10 mouse cellular contexts compared by ENCODE assay signal in the genomic region with DNA sequence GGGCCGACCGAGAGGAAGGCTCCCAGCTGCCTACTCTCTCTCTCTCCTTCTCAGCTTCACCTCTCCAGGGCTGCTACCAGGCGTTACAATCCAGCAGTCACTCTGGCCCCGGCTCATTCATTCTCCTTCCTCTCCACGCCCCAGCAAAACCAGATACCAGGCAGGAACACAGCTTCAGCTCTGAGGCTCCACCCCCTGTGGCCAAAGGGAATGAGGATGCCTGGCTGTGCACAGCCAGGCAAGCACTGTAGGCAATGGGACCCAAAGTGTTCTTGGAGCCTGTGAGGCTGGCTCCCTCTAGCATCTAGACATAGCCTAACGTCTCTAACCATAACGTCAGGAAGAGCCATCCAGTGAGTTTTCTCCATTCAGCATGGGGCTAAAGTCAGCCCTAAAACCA.
DNase-seq lines count a peak whose midpoint lies in the region; ATAC-seq and TF ChIP-seq lines count a peak whose summit lies in the region.
"Had no signal": no experiment of that assay in that cellular context is flagged by ENCODE, and none has a peak within 500 bp of the region (broad histone marks: within the 10 kb centered on the region; RNA-seq: fewer than 3 reads in every experiment).

No protein-coding gene starts in this region.

- H3K27me3 ChIP-seq in hindbrain, postnatal 0 days (ENCODE audit: insufficient read depth, low read length), result no peaks in the 10 kb centered on the region
- H3K27me3 ChIP-seq in hindbrain, embryonic 14.5 days (ENCODE audit: control insufficient read depth, insufficient read depth, low read length), result no peaks in the 10 kb centered on the region
- H3K27me3 ChIP-seq in neural tube, embryonic 15.5 days (replicated peaks), result no peaks in the 10 kb centered on the region; the same call in 1 of the 2 replicates
- H3K27me3 ChIP-seq: Patski had no signal

- no peak overlapping the region for H3K4me2 ChIP-seq in hindbrain, postnatal 0 days (ENCODE audit: low read depth, low read length)
- no peak overlapping the region for H3K4me2 ChIP-seq in hindbrain, embryonic 14.5 days (replicated peaks)
- H3K4me2 ChIP-seq in neural tube, embryonic 15.5 days, result no peak overlapping the region

- WGBS in hindbrain, postnatal 0 days, result 20% methylated on average over 7 of the region's 7 CpGs
- WGBS in hindbrain, embryonic 14.5 days, result 31% methylated on average over 7 of the region's 7 CpGs
- 31% methylated on average over 7 of the region's 7 CpGs for WGBS in neural tube, embryonic 15.5 days

- no peak overlapping the region for H3K4me3 ChIP-seq in hindbrain, postnatal 0 days (ENCODE audit: low read length)
- H3K4me3 ChIP-seq in hindbrain, embryonic 14.5 days (replicated peaks; ENCODE audit: low read length), result no peak overlapping the region
- H3K4me3 ChIP-seq in neural tube, embryonic 15.5 days (replicated peaks), result no peak overlapping the region
- H3K4me3 ChIP-seq: erythroblast, embryonic 14.5 days had no signal

- ATAC-seq in hindbrain, postnatal 0 days, result peak; percentile 55; the same call in 1 of the 2 replicates
- no peak for ATAC-seq in hindbrain, embryonic 14.5 days (ENCODE audit: low FRiP score)
- no peak for ATAC-seq in neural tube, embryonic 15.5 days (ENCODE audit: low FRiP score)
- ATAC-seq: Patski had no signal

- peak; percentile 25 for DNase-seq in hindbrain, postnatal 0 days (ENCODE audit: low spot score)
- no peak for DNase-seq in hindbrain, embryonic 14.5 days (ENCODE audit: low spot score)
- peak; percentile 73 for DNase-seq in brain, adult 2 months (ENCODE audit: low read depth, low spot score)
- DNase-seq in heart, postnatal 4 days, result peak; percentile 57
- DNase-seq in lung, postnatal 10 days, result peak; percentile 66
- DNase-seq in T-cell, adult 2 months (ENCODE audit: low spot score), result no peak
- DNase-seq in layer of hippocampus, adult 11-12 months (ENCODE audit: low spot score), result no peak

- no peak overlapping the region for H3K9ac ChIP-seq in hindbrain, postnatal 0 days (replicated peaks; ENCODE audit: low read length)
- H3K9ac ChIP-seq in hindbrain, embryonic 14.5 days, result no peak overlapping the region
- no peak overlapping the region for H3K9ac ChIP-seq in neural tube, embryonic 15.5 days (replicated peaks)

- H3K9me3 ChIP-seq in hindbrain, postnatal 0 days (ENCODE audit: low read length), result no peaks in the 10 kb centered on the region
- H3K9me3 ChIP-seq in hindbrain, embryonic 14.5 days (ENCODE audit: control insufficient read depth, low read length), result no peaks in the 10 kb centered on the region
- no peaks in the 10 kb centered on the region for H3K9me3 ChIP-seq in neural tube, embryonic 15.5 days (replicated peaks)

- H3K4me1 ChIP-seq in hindbrain, postnatal 0 days (ENCODE audit: insufficient read depth, low read length), result 0 out of 2 replicates have a peak, but pooled peaks cover 5% of the 10 kb centered on the region
- H3K4me1 ChIP-seq in hindbrain, embryonic 14.5 days (replicated peaks; ENCODE audit: control insufficient read depth, insufficient read depth, low read length), result no peaks in the 10 kb centered on the region
- no peaks in the 10 kb centered on the region for H3K4me1 ChIP-seq in neural tube, embryonic 15.5 days

- no peaks in the 10 kb centered on the region for H3K36me3 ChIP-seq in hindbrain, postnatal 0 days (ENCODE audit: insufficient read depth, low read length)
- no peaks in the 10 kb centered on the region for H3K36me3 ChIP-seq in hindbrain, embryonic 14.5 days (replicated peaks; ENCODE audit: control insufficient read depth, insufficient read depth)
- no peaks in the 10 kb centered on the region for H3K36me3 ChIP-seq in neural tube, embryonic 15.5 days

- TF ChIP-seq CTCF in hindbrain, postnatal 0 days (IDR thresholded peaks at IDR 0.05; ENCODE audit: low read depth), result peak; percentile 15; the same call in 1 of the 2 replicates

- H3K27ac ChIP-seq in hindbrain, postnatal 0 days, result no peak overlapping the region
- H3K27ac ChIP-seq in hindbrain, embryonic 14.5 days, result no peak overlapping the region
- H3K27ac ChIP-seq in neural tube, embryonic 15.5 days (replicated peaks), result no peak overlapping the region

Comparison
In these comparisons a context has a peak if more than half of its experiments do, and no peak if none do; other contexts are left out.
1. DNase-seq: peak in hindbrain, postnatal 0 days (single experiment), brain, adult 2 months (single experiment), heart, postnatal 4 days (single experiment) and lung, postnatal 10 days (single experiment); none in hindbrain, embryonic 14.5 days (single experiment), T-cell, adult 2 months (single experiment) and layer of hippocampus, adult 11-12 months (single experiment).